Mouse (Mus musculus) MEL (cell line): ENCODE data around the gene Mier2. TPM values are rescaled to one million over a fixed set of nuclear protein-coding genes. Genes with fewer than 3 reads are reported as not detected.

ENCODE experiments used
- DNase-seq: peaks from one replicate; pipeline ENCODE4 v3.0.0; 2011; ENCODE audit warnings: low read depth, low spot score
- H3K27ac ChIP-seq: 2 replicates; pipeline ENCODE4 v1.5.1; 2012; ENCODE audit warnings: low read depth, mild to moderate bottlenecking, control low read depth, low read length, moderate library complexity; ENCODE audit not compliant: control insufficient read depth
- H3K27me3 ChIP-seq, 2 experiments: fragments of 150-350 bp in 1 of 2; sonication (generic) in 1 of 2; 2 replicates each; pipeline ENCODE4 v1.6.1; 2012; ENCODE audit warnings: low read length in 2 of 2, mild to moderate bottlenecking in 2 of 2, improper control_type of control experiment in 1 of 2, moderate library complexity in 1 of 2; ENCODE audit not compliant: insufficient read depth in 2 of 2, control insufficient read depth in 1 of 2
- H3K36me3 ChIP-seq, 2 experiments: 2 replicates each; pipeline ENCODE4 v1.6.1; 2012 to 2014; ENCODE audit warnings: low read length in 2 of 2, improper control_type of control experiment in 1 of 2, inconsistent platforms in 1 of 2, mild to moderate bottlenecking in 1 of 2; ENCODE audit not compliant: insufficient read depth in 2 of 2, control insufficient read depth in 1 of 2
- H3K4me1 ChIP-seq, 2 experiments: fragments of 150-350 bp in 1 of 2; sonication (generic) in 1 of 2; 2 replicates each; pipeline ENCODE4 v1.6.1; 2012; ENCODE audit warnings: low read length in 2 of 2, improper control_type of control experiment in 1 of 2, mild to moderate bottlenecking in 1 of 2; ENCODE audit not compliant: insufficient read depth in 2 of 2, control insufficient read depth in 1 of 2
- H3K4me3 ChIP-seq, 2 experiments: fragments of 150-350 bp in 1 of 2; sonication (generic) in 1 of 2; 2 replicates each; pipeline ENCODE4 v1.5.1; 2012; ENCODE audit warnings: low read depth in 2 of 2, low read length in 2 of 2, mild to moderate bottlenecking in 2 of 2, moderate library complexity in 2 of 2, control low read depth in 1 of 2, improper control_type of control experiment in 1 of 2; ENCODE audit not compliant: control insufficient read depth in 1 of 2, insufficient read depth in 1 of 2
- H3K79me2 ChIP-seq: 2 replicates; pipeline ENCODE4 v1.6.1; 2012; ENCODE audit warnings: mild to moderate bottlenecking, low read length, moderate library complexity; ENCODE audit not compliant: control insufficient read depth, poor library complexity, insufficient read depth
- H3K9ac ChIP-seq: 2 replicates; pipeline ENCODE4 v1.6.1; 2012; ENCODE audit warnings: low read depth, mild to moderate bottlenecking, control low read depth, low read length, moderate library complexity; ENCODE audit not compliant: control insufficient read depth, poor library complexity, severe bottlenecking
- H3K9me3 ChIP-seq: fragments of 150-350 bp; sonication (generic); replicated peaks from 2 replicates; pipeline ENCODE4 v1.6.1; 2012; ENCODE audit warnings: mild to moderate bottlenecking, low read length, improper control_type of control experiment, moderate library complexity; ENCODE audit not compliant: insufficient read depth
- CHD1 ChIP-seq: IDR thresholded peaks from 2 replicates; pipeline ENCODE4 v1.6.1; 2012; ENCODE audit warnings: low read depth, mild to moderate bottlenecking, inconsistent platforms, low read length, improper control_type of control experiment
- CTCF ChIP-seq, 3 experiments: IDR thresholded peaks in 2 of 3; conservative IDR thresholded peaks in 1 of 3; 2 replicates each; pipeline ENCODE4 v1.5.1; 2011 to 2012; ENCODE audit warnings: low read length in 3 of 3, low read depth in 2 of 3, mild to moderate bottlenecking in 2 of 3, improper control_type of control experiment in 1 of 3, inconsistent platforms in 1 of 3, mixed read lengths in 1 of 3, moderate library complexity in 1 of 3; ENCODE audit not compliant: control insufficient read depth in 1 of 3, insufficient read depth in 1 of 3, poor library complexity in 1 of 3, severe bottlenecking in 1 of 3
- E2F4 ChIP-seq: IDR thresholded peaks from 2 replicates; pipeline ENCODE4 v1.6.1; 2011; ENCODE audit warnings: low read depth, low read length, improper control_type of control experiment, borderline replicate concordance
- ELF1 ChIP-seq: IDR thresholded peaks from 2 replicates; pipeline ENCODE4 v1.6.1; 2014; ENCODE audit warnings: low read depth, mild to moderate bottlenecking, inconsistent platforms, low read length, improper control_type of control experiment, moderate library complexity
- EP300 ChIP-seq, 2 experiments: IDR thresholded peaks; 2 replicates each; pipeline ENCODE4 v1.6.1; 2011; ENCODE audit warnings: improper control_type of control experiment in 2 of 2, low read length in 2 of 2, low read depth in 1 of 2, mild to moderate bottlenecking in 1 of 2
- ETS1 ChIP-seq: IDR thresholded peaks from 2 replicates; pipeline ENCODE4 v1.6.1; 2012; ENCODE audit warnings: low read depth, mild to moderate bottlenecking, inconsistent platforms, low read length, improper control_type of control experiment, moderate library complexity
- GABPA ChIP-seq: IDR thresholded peaks from 2 replicates; pipeline ENCODE4 v1.6.1; 2012; ENCODE audit warnings: low read depth, mild to moderate bottlenecking, inconsistent platforms, low read length, improper control_type of control experiment, moderate library complexity
- GATA1 ChIP-seq: IDR thresholded peaks from 2 replicates; pipeline ENCODE4 v1.6.1; 2011; ENCODE audit warnings: low read depth, low read length, improper control_type of control experiment
- HCFC1 ChIP-seq: IDR thresholded peaks from 2 replicates; pipeline ENCODE4 v1.6.1; 2012; ENCODE audit warnings: low read depth, mild to moderate bottlenecking, inconsistent platforms, low read length, improper control_type of control experiment, moderate library complexity
- JUND ChIP-seq: IDR thresholded peaks from 2 replicates; pipeline ENCODE4 v1.6.1; 2011; ENCODE audit warnings: low read depth, mild to moderate bottlenecking, improper control_type of control experiment, low read length
- MAX ChIP-seq: IDR thresholded peaks from 2 replicates; pipeline ENCODE4 v1.6.1; 2011; ENCODE audit warnings: low read length, improper control_type of control experiment
- MAZ ChIP-seq: IDR thresholded peaks from 2 replicates; pipeline ENCODE4 v1.6.1; 2012; ENCODE audit warnings: low read depth, mild to moderate bottlenecking, inconsistent platforms, low read length, improper control_type of control experiment
- MEF2A ChIP-seq: IDR thresholded peaks from 2 replicates; pipeline ENCODE4 v1.6.1; 2014; ENCODE audit warnings: low read depth, mild to moderate bottlenecking, inconsistent platforms, low read length, improper control_type of control experiment; ENCODE audit not compliant: poor library complexity, insufficient replicate concordance, severe bottlenecking; ENCODE audit errors: extremely low read depth
- NELFE ChIP-seq: IDR thresholded peaks from 2 replicates; pipeline ENCODE4 v1.6.1; 2011; ENCODE audit warnings: low read depth, low read length, improper control_type of control experiment
- POLR2AphosphoS5 ChIP-seq: IDR thresholded peaks from 2 replicates; pipeline ENCODE4 v1.6.1; 2012; ENCODE audit warnings: low read depth, borderline replicate concordance, mild to moderate bottlenecking, inconsistent platforms, low read length, moderate library complexity, mixed read lengths
- RAD21 ChIP-seq: IDR thresholded peaks from 2 replicates; pipeline ENCODE4 v1.6.1; 2011; ENCODE audit warnings: mild to moderate bottlenecking, low read depth, low read length, improper control_type of control experiment
- SIN3A ChIP-seq: IDR thresholded peaks from 2 replicates; pipeline ENCODE4 v1.6.1; 2012; ENCODE audit warnings: low read length, improper control_type of control experiment, inconsistent platforms
- SMC3 ChIP-seq: IDR thresholded peaks from 2 replicates; pipeline ENCODE4 v1.6.1; 2011; ENCODE audit warnings: low read depth, low read length, improper control_type of control experiment
- TAL1 ChIP-seq: IDR thresholded peaks from 2 replicates; pipeline ENCODE4 v1.6.1; 2012; ENCODE audit warnings: mild to moderate bottlenecking, inconsistent platforms, low read length, moderate library complexity, mixed read lengths
- TBP ChIP-seq: IDR thresholded peaks from 2 replicates; pipeline ENCODE4 v1.8.0; 2011; ENCODE audit warnings: low read depth, low read length, improper control_type of control experiment
- TCF12 ChIP-seq: IDR thresholded peaks from 2 replicates; pipeline ENCODE4 v1.6.1; 2014; ENCODE audit warnings: low read depth, mild to moderate bottlenecking, inconsistent platforms, low read length, improper control_type of control experiment, moderate library complexity
- USF1 ChIP-seq: IDR thresholded peaks from 2 replicates; pipeline ENCODE4 v1.6.1; 2014; ENCODE audit warnings: low read depth, mild to moderate bottlenecking, inconsistent platforms, low read length, improper control_type of control experiment, moderate library complexity
- ZC3H11A ChIP-seq: IDR thresholded peaks from 2 replicates; pipeline ENCODE4 v1.6.1; 2012; ENCODE audit warnings: low read depth, mild to moderate bottlenecking, inconsistent platforms, low read length, improper control_type of control experiment
- ZKSCAN1 ChIP-seq: IDR thresholded peaks from 2 replicates; pipeline ENCODE4 v1.6.1; 2012; ENCODE audit warnings: low read depth, mild to moderate bottlenecking, inconsistent platforms, low read length, improper control_type of control experiment, moderate library complexity
- ZMIZ1 ChIP-seq: IDR thresholded peaks from 2 replicates; pipeline ENCODE4 v1.6.1; 2012; ENCODE audit warnings: low read depth, mild to moderate bottlenecking, inconsistent platforms, low read length, improper control_type of control experiment, moderate library complexity
- ZNF384 ChIP-seq: IDR thresholded peaks from 2 replicates; pipeline ENCODE4 v1.6.1; 2012; ENCODE audit warnings: low read depth, mild to moderate bottlenecking, inconsistent platforms, low read length, improper control_type of control experiment
- polyA plus RNA-seq, 2 experiments: library from polyadenylated mRNA; stranded (reverse) in 1 of 2; unstranded in 1 of 2; fragments of >175 nt in 1 of 2; fragments of >200 nt in 1 of 2; gene quantifications; 2 replicates each; pipeline versions ENCODE4 v1.2.1 to v1.2.4; 2012; ENCODE audit warnings: low replicate concordance in 2 of 2, low read depth in 1 of 2; ENCODE audit not compliant: insufficient read length in 2 of 2, insufficient read depth in 1 of 2, missing spikeins in 1 of 2
- total RNA-seq: library from RNA; depleted of rRNA; stranded (reverse); fragments of 300-350 nt; gene quantifications from 2 replicates; pipeline ENCODE4 v1.2.3, GENCODE M21; 2012

The Mier2 gene
- total and polyA plus RNA-seq, 3 experiments, result 24.8 to 36.2 TPM; not detected in 1

DNA sequence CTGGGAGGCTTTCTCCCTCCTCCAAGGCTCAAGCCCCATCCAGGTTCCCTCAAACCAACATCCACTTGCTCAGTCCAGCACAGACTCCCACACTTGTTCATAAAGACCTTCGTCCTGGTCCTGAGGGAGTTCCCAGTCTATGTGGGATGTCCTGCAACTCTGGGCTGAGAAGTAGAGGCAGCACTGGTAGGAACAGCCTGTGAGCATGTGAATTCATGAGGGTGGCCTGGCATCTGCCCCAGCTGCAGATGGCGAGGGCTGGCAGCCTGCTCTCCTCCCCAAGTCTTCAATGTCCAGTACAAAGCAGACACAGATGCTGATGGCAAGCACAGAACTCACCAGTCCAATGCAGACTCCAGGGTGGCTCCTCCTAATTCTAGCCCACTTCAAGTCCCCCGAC, 16.7 kb downstream of the Mier2 start:
- no peak overlapping the region for H3K27ac ChIP-seq
- no peak for TF ChIP-seq HCFC1
- TF ChIP-seq E2F4, result no peak
- TF ChIP-seq MAZ, result no peak
- TF ChIP-seq RAD21, result no peak
- no peak for TF ChIP-seq ZKSCAN1
- no peak for TF ChIP-seq GABPA
- no peak for TF ChIP-seq USF1
- TF ChIP-seq NELFE, result no peak
- TF ChIP-seq SMC3, result no peak
- TF ChIP-seq CHD1, result no peak
- no peak for TF ChIP-seq TCF12
- TF ChIP-seq ZMIZ1, result no peak
- TF ChIP-seq SIN3A, result no peak
- TF ChIP-seq MAX, result no peak

DNA sequence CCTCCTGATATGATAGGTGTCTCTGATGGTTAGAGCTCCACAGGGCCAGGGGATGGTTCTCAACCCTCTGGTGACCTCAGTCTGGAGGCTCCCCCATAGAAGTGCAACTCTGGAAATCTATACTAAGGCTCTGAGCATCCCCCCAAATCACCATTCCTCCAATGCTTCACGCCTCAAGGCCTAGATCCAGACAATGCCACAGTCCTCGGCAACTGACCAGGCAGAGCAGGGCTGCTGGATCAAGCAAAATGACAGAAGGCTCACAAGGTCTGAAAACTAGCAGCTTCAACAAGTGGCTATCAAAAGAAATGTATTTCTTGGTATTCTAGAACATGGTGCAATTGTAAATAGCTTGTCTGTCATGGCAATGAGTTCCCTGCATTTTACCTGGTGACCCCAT, 17.2 kb downstream of the Mier2 start:
- Histone ChIP-seq H3K36me3 (0 out of 4 replicates have a peak, but pooled peaks cover 0 to 3% of the 10 kb centered on the region in 2 experiments), H3K79me2 (no peaks in the 10 kb centered on the region; the same call in 1 of the 2 replicates), H3K27me3 (no peaks in the 10 kb centered on the region), H3K4me3 (no peak overlapping the region)
- no peak for DNase-seq
- TF ChIP-seq USF1 (no peak), ZC3H11A (no peak), MEF2A (no peak), CTCF (IDR thresholded peaks at IDR 0.05 in 2 of 3, conservative IDR thresholded peaks at IDR 0.05 in 1 of 3; ENCODE audit: control insufficient read depth in 1 of 3, insufficient read depth in 1 of 3, low read depth in 2 of 3, low read length in 3 of 3, poor library complexity in 1 of 3, severe bottlenecking in 1 of 3) (no peak), NELFE (no peak), SIN3A (no peak), EP300 (IDR thresholded peaks at IDR 0.05; ENCODE audit: low read depth in 1 of 2, low read length in 2 of 2) (no peak), ZMIZ1 (no peak), GABPA (no peak), JUND (no peak), GATA1 (no peak), HCFC1 (no peak), TBP (no peak), TAL1 (no peak), POLR2AphosphoS5 (no peak), ETS1 (no peak), E2F4 (no peak), ELF1 (no peak), ZNF384 (no peak), MAX (no peak)
- TF ChIP-seq, all 39 proteins: peak for 0
- no peaks in the 10 kb centered on the region for H3K9me3 ChIP-seq
- no peaks in the 10 kb centered on the region; a peak in 1 of 4 replicates for H3K4me1 ChIP-seq
- H3K9ac ChIP-seq, result no peak overlapping the region
- no peak overlapping the region for H3K27ac ChIP-seq

More for the DNA sequence above, 16.7 kb downstream of the Mier2 start:
- no peaks in the 10 kb centered on the region for H3K9me3 ChIP-seq
- H3K27me3 ChIP-seq, result no peaks in the 10 kb centered on the region
- no peaks in the 10 kb centered on the region; a peak in 1 of 4 replicates for H3K4me1 ChIP-seq
- no peak overlapping the region for H3K4me3 ChIP-seq
- H3K36me3 ChIP-seq, result 0 out of 4 replicates have a peak, but pooled peaks cover 0 to 3% of the 10 kb centered on the region in 2 experiments
- H3K9ac ChIP-seq, result no peak overlapping the region
- DNase-seq, result no peak
- no peaks in the 10 kb centered on the region; the same call in 1 of the 2 replicates for H3K79me2 ChIP-seq
